Mouse (Mus musculus) lung, postnatal 10 days (tissue): ENCODE results near the gene Lgals3bp.

Experiments used
- DNase-seq: peaks from one replicate; pipeline ENCODE4 v3.0.0; 2021

Lgals3bp gene

GRCm38 (mm10) chr11:118360907-118361341 lies 41.0 kb downstream of the Lgals3bp start:
- DNase-seq = peak; percentile 81

- peak; percentile 73 for DNase-seq
Measured at GRCm38 (mm10) chr11:118360491-118360890, 41.4 kb downstream of the Lgals3bp start.

- no peak for DNase-seq
Measured at GRCm38 (mm10) chr11:118355640-118356039, 46.3 kb downstream of the Lgals3bp start, which contains the start of gene Timp2. TSS of gene Timp2 (minus strand) at chr11:118355740.

GRCm38 (mm10) chr11:118355205-118355604 lies 46.7 kb downstream of the Lgals3bp start:
- DNase-seq = peak; percentile 95

- DNase-seq = peak; percentile 73
Measured at GRCm38 (mm10) chr11:118354636-118355191, 47.2 kb downstream of the Lgals3bp start.

- no peak for DNase-seq
Measured at GRCm38 (mm10) chr11:118349494-118349893, 52.4 kb downstream of the Lgals3bp start.

GRCm38 (mm10) chr11:118348877-118349276 lies 53.0 kb downstream of the Lgals3bp start:
- peak; percentile 94 for DNase-seq

- no peak for DNase-seq
Measured at GRCm38 (mm10) chr11:118348419-118348818, 53.5 kb downstream of the Lgals3bp start.

- no peak for DNase-seq
Measured at GRCm38 (mm10) chr11:118347911-118348310, 54.0 kb downstream of the Lgals3bp start.

GRCm38 (mm10) chr11:118347391-118347790 lies 54.5 kb downstream of the Lgals3bp start:
- DNase-seq = peak; percentile 30

- no peak for DNase-seq
Measured at GRCm38 (mm10) chr11:118346395-118347096, 55.3 kb downstream of the Lgals3bp start.

GRCm38 (mm10) chr11:118345693-118346092 lies 56.2 kb downstream of the Lgals3bp start:
- peak; percentile 73 for DNase-seq

GRCm38 (mm10) chr11:118343629-118344028 lies 58.3 kb downstream of the Lgals3bp start:
- DNase-seq = no peak
